Comparison of ENCODE assay signal across 15 mouse cellular contexts in genomic region chr9:109968351-109969116, GRCm38 (mm10). TPM values are rescaled to one million over a fixed set of nuclear protein-coding genes. Genes with fewer than 3 reads are reported as not detected.
DNase-seq lines count a peak whose midpoint lies in the region; ATAC-seq lines count a peak whose summit lies in the region.
"Had no signal": no experiment of that assay in that cellular context is flagged by ENCODE, and none has a peak within 500 bp of the region (broad histone marks: within the 10 kb centered on the region; RNA-seq: fewer than 3 reads in every experiment).

No protein-coding gene starts in this region.

- H3K4me1 ChIP-seq in heart, embryonic 12.5 days (replicated peaks) = peaks cover 12% of the 10 kb centered on the region; the same call in 1 of the 2 replicates
- no peaks in the 10 kb centered on the region; the same call in 1 of the 2 replicates for H3K4me1 ChIP-seq in heart, embryonic 11.5 days (ENCODE audit: control insufficient read depth, insufficient read depth, low read length)
- no peaks in the 10 kb centered on the region for H3K4me1 ChIP-seq in embryonic facial prominence, embryonic 15.5 days
- H3K4me1 ChIP-seq: neural tube, embryonic 12.5 days had no signal

- no peaks in the 10 kb centered on the region for H3K36me3 ChIP-seq in heart, embryonic 12.5 days
- H3K36me3 ChIP-seq in heart, embryonic 11.5 days (ENCODE audit: control insufficient read depth, insufficient read depth, low read length) = no peaks in the 10 kb centered on the region
- H3K36me3 ChIP-seq in embryonic facial prominence, embryonic 15.5 days = no peaks in the 10 kb centered on the region
- H3K36me3 ChIP-seq: neural tube, embryonic 12.5 days had no signal

- H3K4me3 ChIP-seq in heart, embryonic 12.5 days = no peak overlapping the region
- H3K4me3 ChIP-seq in heart, embryonic 11.5 days (ENCODE audit: low read depth, low read length) = no peak overlapping the region
- no peak overlapping the region for H3K4me3 ChIP-seq in embryonic facial prominence, embryonic 15.5 days (replicated peaks)
- H3K4me3 ChIP-seq: neural tube, embryonic 12.5 days had no signal

- peak; percentile 45 for DNase-seq in right cerebral cortex, adult 18-20 months
- DNase-seq in right cerebral cortex, postnatal 25 days = no peak
- DNase-seq in thymus, postnatal 0 days (ENCODE audit: low spot score) = no peak
- DNase-seq in kidney, adult 9 months = no peak
- DNase-seq: adrenal gland, postnatal 25 days; heart, postnatal 4 days; kidney, postnatal 25 days; lung, postnatal 4 days; thymus, adult 2 months had no signal

- H3K4me2 ChIP-seq in heart, embryonic 12.5 days = no peak overlapping the region
- no peak overlapping the region for H3K4me2 ChIP-seq in heart, embryonic 11.5 days
- no peak overlapping the region for H3K4me2 ChIP-seq in embryonic facial prominence, embryonic 15.5 days (replicated peaks)
- H3K4me2 ChIP-seq: neural tube, embryonic 12.5 days had no signal

- peak overlapping the region; percentile 2; the same call in 1 of the 2 replicates for H3K27ac ChIP-seq in heart, embryonic 12.5 days (ENCODE audit: poor library complexity, severe bottlenecking)
- H3K27ac ChIP-seq in heart, embryonic 11.5 days (ENCODE audit: low read depth, low read length) = no peak overlapping the region
- H3K27ac ChIP-seq in embryonic facial prominence, embryonic 15.5 days (replicated peaks) = peak overlapping the region; percentile 58; the same call in 1 of the 2 replicates
- H3K27ac ChIP-seq: neural tube, embryonic 12.5 days had no signal

- no peaks in the 10 kb centered on the region for H3K27me3 ChIP-seq in heart, embryonic 12.5 days (replicated peaks)
- H3K27me3 ChIP-seq in heart, embryonic 11.5 days (ENCODE audit: control insufficient read depth, insufficient read depth, low read length) = no peaks in the 10 kb centered on the region
- no peaks in the 10 kb centered on the region for H3K27me3 ChIP-seq in embryonic facial prominence, embryonic 15.5 days
- H3K27me3 ChIP-seq: neural tube, embryonic 12.5 days; Patski had no signal

- no peaks in the 10 kb centered on the region for H3K9me3 ChIP-seq in heart, embryonic 12.5 days (replicated peaks)
- no peaks in the 10 kb centered on the region for H3K9me3 ChIP-seq in heart, embryonic 11.5 days (replicated peaks; ENCODE audit: control insufficient read depth, low read length)
- H3K9me3 ChIP-seq in embryonic facial prominence, embryonic 15.5 days (replicated peaks) = no peaks in the 10 kb centered on the region
- H3K9me3 ChIP-seq: neural tube, embryonic 12.5 days had no signal

- ATAC-seq in heart, embryonic 12.5 days (ENCODE audit: insufficient number of reproducible peaks, low FRiP score) = no peak
- no peak for ATAC-seq in heart, embryonic 11.5 days (replicated peaks; ENCODE audit: insufficient number of reproducible peaks, low FRiP score, low TSS enrichment)
- no peak for ATAC-seq in embryonic facial prominence, embryonic 15.5 days (ENCODE audit: insufficient number of reproducible peaks, low FRiP score, low TSS enrichment, low read depth)
- ATAC-seq in monocyte, adult 5-6 weeks (replicated peaks; ENCODE audit: insufficient number of reproducible peaks, low FRiP score, low TSS enrichment, poor library complexity, severe bottlenecking) = no peak
- ATAC-seq: Patski had no signal

- WGBS in heart, embryonic 12.5 days = 63% methylated on average over 4 of the region's 4 CpGs
- 70% methylated on average over 4 of the region's 4 CpGs for WGBS in heart, embryonic 11.5 days (ENCODE audit: insufficient replicate concordance)
- WGBS in embryonic facial prominence, embryonic 15.5 days = 39% methylated on average over 4 of the region's 4 CpGs

- no peak overlapping the region for H3K9ac ChIP-seq in heart, embryonic 12.5 days
- H3K9ac ChIP-seq in heart, embryonic 11.5 days (ENCODE audit: low read depth, low read length) = no peak overlapping the region
- no peak overlapping the region for H3K9ac ChIP-seq in embryonic facial prominence, embryonic 15.5 days
- H3K9ac ChIP-seq: neural tube, embryonic 12.5 days had no signal

RNA-seq across cellular contexts. Expression of gene Map4, which starts 37.3 kb away (rescaled TPM):
- polyA plus RNA-seq in heart, embryonic 12.5 days (2016; fragmentation: Nextera tagmentation; extraction: Ambion mirVana) = 118 and 122 TPM in 2 replicates
- polyA plus RNA-seq in heart, embryonic 11.5 days (2014; fragmentation: Nextera tagmentation; extraction: Ambion mirVana) = 64.9 and 93.6 TPM in 2 replicates
- 80.1 and 82.4 TPM in 2 replicates for polyA plus RNA-seq in embryonic facial prominence, embryonic 15.5 days (2015; fragmentation: Nextera tagmentation; extraction: Ambion mirVana)
- total RNA-seq in monocyte, adult 5-6 weeks (2017) = 43.2 to 82.6 TPM (median 44.6 TPM) in 3 replicates
- polyA plus RNA-seq in thymus, postnatal 0 days (2015; fragmentation: Nextera tagmentation; extraction: Ambion mirVana) = 69.9 and 71.6 TPM in 2 replicates
